Mouse (Mus musculus) midbrain, postnatal 0 days (tissue): ENCODE measurements around the gene Gm10837. TPM values are rescaled to one million over a fixed set of nuclear protein-coding genes. Genes with fewer than 3 reads are reported as not detected.
A peak's percentile ranks its signal among the peaks of the same experiment; 100 is the strongest.

Source experiments
- ATAC-seq: fragments of 200-750 bp; cut with Nextera tagmentation; 2 replicates; pipeline ENCODE4 v1.8.0; 2017; ENCODE audit warnings: moderate number of reproducible peaks, mild to moderate bottlenecking, moderate TSS enrichment, moderate library complexity; ENCODE audit not compliant: low FRiP score
- DNase-seq: peaks from one replicate; pipeline ENCODE4 v3.0.0-alpha.2; 2015; ENCODE audit warnings: low spot score
- H3K27ac ChIP-seq: fragments of 300-500 bp; sonication (generic); 2 replicates; pipeline ENCODE4 v1.5.1; 2014; ENCODE audit warnings: low read depth, mild to moderate bottlenecking, low read length, mixed read lengths
- H3K27me3 ChIP-seq: fragments of 300-500 bp; sonication (generic); 2 replicates; pipeline ENCODE4 v1.6.1; 2014; ENCODE audit warnings: low read length, control low read depth, mixed read lengths; ENCODE audit not compliant: insufficient read depth
- H3K36me3 ChIP-seq: fragments of 300-500 bp; sonication (generic); 2 replicates; pipeline ENCODE4 v1.6.1; 2014; ENCODE audit warnings: low read length, control low read depth, mixed read lengths; ENCODE audit not compliant: insufficient read depth
- H3K4me1 ChIP-seq: fragments of 300-500 bp; sonication (generic); 2 replicates; pipeline ENCODE4 v1.6.1; 2014; ENCODE audit warnings: mild to moderate bottlenecking, control low read depth, antibody characterized with exemption, low read length, mixed read lengths; ENCODE audit not compliant: insufficient read depth
- H3K4me2 ChIP-seq: fragments of 300-500 bp; sonication (generic); 2 replicates; pipeline ENCODE4 v1.6.1; 2014; ENCODE audit warnings: low read depth, mild to moderate bottlenecking, low read length, mixed read lengths; ENCODE audit not compliant: poor library complexity, severe bottlenecking
- H3K4me3 ChIP-seq: fragments of 300-500 bp; sonication (generic); 2 replicates; pipeline ENCODE4 v1.5.1; 2014; ENCODE audit warnings: low read depth, mild to moderate bottlenecking, low read length, moderate library complexity
- H3K9ac ChIP-seq: fragments of 300-500 bp; sonication (generic); replicated peaks from 2 replicates; pipeline ENCODE4 v1.6.1; 2014; ENCODE audit warnings: mild to moderate bottlenecking, low read length, moderate library complexity, mixed read lengths; ENCODE audit not compliant: poor library complexity, severe bottlenecking
- H3K9me3 ChIP-seq: fragments of 300-500 bp; sonication (generic); 2 replicates; pipeline ENCODE4 v1.6.1; 2016; ENCODE audit warnings: low read length, control low read depth
- CTCF ChIP-seq: IDR thresholded peaks from 2 replicates; pipeline ENCODE4 v1.5.1; 2016; ENCODE audit warnings: antibody characterized with exemption, mild to moderate bottlenecking
- WGBS: fragments of 180-500 bp; shearing (Covaris S2); extraction: QIAGEN DNeasy Blood & Tissue Kit; methylation state at CpG from one replicate; pipeline ENCODE4 v1.1.7; 2014; 5-methylcytosine and 5-hydroxymethylcytosine counted together
- polyA plus RNA-seq: library from polyadenylated mRNA; unstranded; fragments of >200 nt; fragmentation: Nextera tagmentation; extraction: Ambion mirVana; gene quantifications from 2 replicates; pipeline ENCODE4 v1.2.1, GENCODE M21; 2015
- total RNA-seq: library from RNA; depleted of rRNA; stranded (reverse); fragments of >200 nt; gene quantifications from 2 replicates; pipeline ENCODE4 v1.2.3, GENCODE M21; 2014

Gm10837 gene
- total and polyA plus RNA-seq, 2 experiments from 2014 or later, result 0.32 to 0.38 TPM

DNA sequence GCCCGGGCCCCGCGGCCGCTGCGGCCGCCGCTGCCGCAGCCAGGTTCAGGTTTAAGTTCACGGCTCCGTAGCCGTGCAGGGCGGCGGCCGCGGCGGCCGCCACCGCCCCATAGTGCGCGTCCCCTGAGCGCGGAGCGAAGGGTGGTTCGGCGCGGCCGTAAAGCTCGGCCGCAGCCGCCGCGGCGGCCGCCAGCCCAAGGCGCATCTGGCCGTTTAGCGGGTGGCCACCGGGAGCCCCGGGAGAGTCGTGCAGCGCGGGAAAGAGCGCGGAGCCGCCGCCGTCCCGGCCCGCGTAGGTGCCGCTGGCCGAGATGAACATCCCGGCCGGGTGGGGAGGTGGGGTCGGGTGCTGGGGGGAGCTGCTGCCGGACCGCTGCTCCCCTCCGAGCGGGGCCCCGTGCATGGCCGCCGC is 26.0 kb upstream of the Gm10837 start:
- WGBS, result under 1% methylated on average over 47 of the region's 62 CpGs
- ATAC-seq, result no peak
- no peak for DNase-seq

DNA sequence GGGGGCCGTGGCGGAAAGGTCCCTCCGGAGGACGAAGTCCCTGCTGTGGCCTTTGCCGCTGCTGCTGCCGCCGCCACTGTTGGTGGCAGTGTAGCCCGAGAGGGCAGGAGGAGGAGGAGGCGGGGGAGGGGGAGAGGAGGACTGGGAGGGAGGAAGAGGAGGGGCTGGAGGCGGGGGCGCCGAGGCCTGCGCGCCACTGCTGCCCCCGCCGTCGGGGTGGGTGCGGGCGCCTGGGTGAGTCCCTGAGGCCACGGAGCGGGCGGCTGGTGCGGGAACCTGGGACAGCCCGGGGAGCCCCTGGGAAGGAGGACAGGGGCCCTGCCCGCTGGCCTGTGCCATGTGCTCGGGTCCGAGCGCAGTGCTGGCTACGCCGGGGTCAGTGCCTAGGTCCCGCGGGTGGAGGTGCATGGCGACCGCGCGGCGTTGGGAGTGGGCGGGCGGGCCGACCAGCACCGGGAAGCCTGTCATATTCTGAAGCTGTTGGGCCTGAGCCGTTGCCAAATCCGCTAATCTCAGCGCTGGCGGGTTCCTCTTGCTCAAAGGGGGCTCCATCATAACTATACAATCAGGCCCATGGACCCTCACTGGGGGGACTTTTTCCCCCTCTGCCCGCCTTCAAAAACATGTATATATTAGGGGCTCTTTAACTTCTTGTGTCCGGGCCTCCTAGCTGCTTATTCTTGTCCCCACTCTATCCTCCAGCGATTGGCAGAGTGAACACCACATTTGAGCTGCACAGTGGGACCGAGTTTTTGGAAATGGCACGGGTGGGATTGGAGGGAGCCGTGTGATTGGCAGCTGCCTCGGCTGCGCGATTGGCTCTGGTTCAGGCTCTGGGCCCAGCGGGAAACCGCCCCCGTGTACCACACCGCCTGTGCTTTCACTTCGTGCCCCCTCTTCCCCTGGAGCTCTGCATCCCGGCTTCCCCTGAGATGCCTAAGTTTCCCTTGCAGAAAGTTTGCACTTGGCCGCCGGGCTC is 25.3 kb upstream of the Gm10837 start, which contains the start of gene Zic5:
Gene Zic5, minus strand, starts transcription at position 915 of the 979 bp plus-strand sequence.
- no peaks in the 10 kb centered on the region for H3K36me3 ChIP-seq
- peak; percentile 65 for ATAC-seq
- peaks cover 5% of the 10 kb centered on the region; the same call in 1 of the 2 replicates for H3K4me1 ChIP-seq
- WGBS, result under 1% methylated on average over 42 of the region's 62 CpGs
- H3K4me2 ChIP-seq, result peak within 1 kb of the TSS; percentile 58
- peak within 1 kb of the TSS; percentile 57 for H3K9ac ChIP-seq
- no peak for TF ChIP-seq CTCF
- no peaks in the 10 kb centered on the region for H3K9me3 ChIP-seq
- peaks cover 48% of the 10 kb centered on the region for H3K27me3 ChIP-seq
- H3K4me3 ChIP-seq, result peak within 1 kb of the TSS; percentile 46
- peak; percentile 90 for DNase-seq
- peak within 1 kb of the TSS; percentile 77 for H3K27ac ChIP-seq

More for the DNA sequence above, 26.0 kb upstream of the Gm10837 start:
- Histone ChIP-seq H3K9me3 (no peaks in the 10 kb centered on the region), H3K27ac (peak overlapping the region; percentile 77), H3K4me3 (peak overlapping the region; percentile 46), H3K27me3 (peaks cover 53% of the 10 kb centered on the region), H3K36me3 (no peaks in the 10 kb centered on the region), H3K4me2 (peak overlapping the region; percentile 58), H3K4me1 (peaks cover 5% of the 10 kb centered on the region; the same call in 1 of the 2 replicates), H3K9ac (peak overlapping the region; percentile 57)
- TF ChIP-seq CTCF, result no peak

DNA sequence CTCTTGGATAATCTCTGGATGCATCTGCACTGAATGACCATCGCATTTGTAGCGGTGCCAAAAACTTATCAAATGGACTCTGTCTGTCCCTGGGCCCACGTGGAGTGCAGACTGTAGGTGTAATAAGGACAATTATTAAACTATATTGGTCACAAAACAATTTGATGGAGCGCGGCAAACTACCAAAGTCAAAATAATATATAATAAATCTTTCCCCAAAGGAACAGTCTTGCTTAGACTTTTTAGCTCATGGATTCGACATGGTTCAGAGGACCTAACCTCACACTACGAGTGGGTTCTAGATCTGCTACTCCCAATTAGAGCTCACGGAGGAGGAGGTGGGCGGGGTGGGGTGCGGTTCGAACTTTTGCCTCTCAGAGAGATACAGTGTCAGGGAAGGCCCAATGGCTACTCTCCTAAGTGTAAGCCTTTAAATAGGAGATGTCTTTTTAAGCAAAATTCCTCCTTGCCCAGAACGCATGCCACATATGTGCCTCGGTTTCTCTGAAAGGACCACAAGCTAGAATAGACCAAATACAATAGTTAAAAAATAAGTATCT is 24.4 kb upstream of the Gm10837 start:
- no peak for ATAC-seq
- Histone ChIP-seq H3K4me1 (peaks cover 5% of the 10 kb centered on the region; the same call in 1 of the 2 replicates), H3K36me3 (no peaks in the 10 kb centered on the region), H3K27ac (no peak overlapping the region), H3K9me3 (no peaks in the 10 kb centered on the region), H3K9ac (no peak overlapping the region), H3K4me2 (peak overlapping the region; percentile 58), H3K27me3 (peaks cover 46% of the 10 kb centered on the region), H3K4me3 (peak overlapping the region; percentile 46)
- no peak for DNase-seq
- 30% methylated on average over 13 of the region's 13 CpGs for whole genome bisulfite sequencing
- no peak for TF ChIP-seq CTCF

DNA sequence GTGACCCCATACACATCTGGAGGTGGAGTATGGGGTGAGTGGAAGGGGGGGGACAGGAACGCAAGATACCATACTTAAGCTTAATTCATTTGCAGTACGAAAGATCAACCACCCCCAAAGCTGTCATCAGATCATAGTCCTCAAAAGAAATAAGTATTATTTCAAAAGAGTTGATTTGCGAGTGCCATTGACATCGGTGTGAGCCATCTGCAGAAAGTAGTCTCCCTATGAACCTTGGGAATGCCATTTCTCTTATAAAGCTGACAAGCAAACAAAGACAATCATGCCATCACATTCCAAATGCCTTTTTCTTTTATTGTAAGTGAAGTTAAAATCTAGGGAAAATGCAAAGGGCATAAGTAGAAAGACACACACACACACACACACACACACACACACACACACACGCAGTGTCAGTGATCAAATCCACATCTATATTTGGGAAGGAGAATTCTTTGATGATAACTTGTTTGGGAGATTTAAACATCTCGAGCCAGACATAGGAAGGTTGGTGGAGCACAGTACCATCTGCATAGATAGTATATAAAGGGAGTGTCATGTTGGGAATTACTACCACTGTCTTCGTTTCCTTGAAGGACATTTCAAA is 23.5 kb upstream of the Gm10837 start:
- TF ChIP-seq CTCF, result no peak
- ATAC-seq, result no peak
- no peaks in the 10 kb centered on the region for H3K36me3 ChIP-seq
- H3K4me3 ChIP-seq, result no peak overlapping the region
- DNase-seq, result no peak
- H3K4me2 ChIP-seq, result no peak overlapping the region
- H3K4me1 ChIP-seq, result peaks cover 5% of the 10 kb centered on the region; the same call in 1 of the 2 replicates
- 40% methylated on average over 7 of the region's 7 CpGs for WGBS
- H3K9ac ChIP-seq, result no peak overlapping the region
- no peaks in the 10 kb centered on the region for H3K9me3 ChIP-seq
- no peak overlapping the region for H3K27ac ChIP-seq
- H3K27me3 ChIP-seq, result peaks cover 49% of the 10 kb centered on the region

DNA sequence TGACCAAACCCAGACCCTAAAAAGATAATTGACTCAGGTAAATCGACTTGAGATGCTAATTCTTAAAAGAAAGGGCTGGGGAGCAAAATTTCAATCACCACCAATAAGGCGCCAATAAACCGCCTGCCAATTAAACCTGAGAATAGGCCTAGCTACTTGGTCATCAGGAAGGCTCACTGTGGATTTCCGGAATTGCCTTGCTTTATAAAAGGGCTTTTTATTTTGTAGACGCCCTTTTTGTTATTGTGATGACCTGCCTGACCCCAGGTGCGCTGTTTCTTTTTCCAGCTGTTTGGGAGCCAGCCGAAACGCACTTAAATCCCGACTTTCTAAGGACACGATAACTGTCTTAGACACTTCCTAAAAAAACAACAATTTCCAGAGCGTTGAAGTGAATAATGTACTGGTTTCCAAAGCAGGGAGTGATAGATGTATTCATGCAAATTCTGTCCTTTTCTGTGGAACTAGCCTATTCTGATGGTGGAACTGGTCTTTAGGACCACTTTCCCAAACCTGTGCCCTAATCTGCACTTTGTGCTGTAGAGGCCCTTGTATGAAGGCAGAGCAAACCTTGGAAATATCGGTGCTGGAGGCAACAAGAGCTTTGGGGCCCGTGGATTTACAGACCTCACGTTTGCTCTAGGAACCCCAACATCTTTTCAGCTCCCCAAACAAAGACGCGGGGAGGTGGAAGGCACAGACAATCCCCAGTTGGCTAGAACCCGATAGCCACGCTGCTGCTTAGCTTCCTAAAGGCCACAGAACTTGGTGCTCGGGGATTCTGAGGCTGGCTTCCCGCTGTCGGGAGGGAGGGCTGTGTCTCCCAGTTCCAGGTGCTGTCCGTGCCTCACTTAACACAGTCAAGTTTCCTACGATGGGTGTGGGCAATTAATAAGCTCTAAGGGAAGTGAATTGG is 22.2 kb upstream of the Gm10837 start:
- H3K4me2 ChIP-seq, result peak overlapping the region; percentile 18
- ATAC-seq (no peak), DNase-seq (no peak)
- H3K9ac ChIP-seq, result no peak overlapping the region
- no peaks in the 10 kb centered on the region for H3K36me3 ChIP-seq
- no peak for TF ChIP-seq CTCF
- peaks cover 5% of the 10 kb centered on the region; the same call in 1 of the 2 replicates for H3K4me1 ChIP-seq
- 23% methylated on average over 23 of the region's 23 CpGs for WGBS
- no peaks in the 10 kb centered on the region for H3K9me3 ChIP-seq
- peak overlapping the region; percentile 18; the same call in 1 of the 2 replicates for H3K27ac ChIP-seq
- no peak overlapping the region for H3K4me3 ChIP-seq
- H3K27me3 ChIP-seq, result peaks cover 38% of the 10 kb centered on the region
